In genomic region chr2:35965883-35966513, GRCm38 (mm10) we compare ENCODE assay signal across 26 mouse cellular contexts. TPM values are rescaled to one million over a fixed set of nuclear protein-coding genes. Genes with fewer than 3 reads are reported as not detected.
A peak's percentile ranks its signal among the peaks of the same experiment; 100 is the strongest.
DNase-seq lines count a peak whose midpoint lies in the region; ATAC-seq and TF ChIP-seq lines count a peak whose summit lies in the region.
"Had no signal": no experiment of that assay in that cellular context is flagged by ENCODE, and none has a peak within 500 bp of the region (broad histone marks: within the 10 kb centered on the region; RNA-seq: fewer than 3 reads in every experiment).

No protein-coding gene starts in this region.

- no peaks in the 10 kb centered on the region for H3K9me3 ChIP-seq in embryonic facial prominence, embryonic 14.5 days (ENCODE audit: control insufficient read depth, low read length)
- H3K9me3 ChIP-seq in embryonic facial prominence, embryonic 10.5 days = no peaks in the 10 kb centered on the region
- H3K9me3 ChIP-seq in limb, embryonic 13.5 days = no peaks in the 10 kb centered on the region
- no peaks in the 10 kb centered on the region for H3K9me3 ChIP-seq in limb, embryonic 10.5 days (replicated peaks)
- no peaks in the 10 kb centered on the region for H3K9me3 ChIP-seq in G1E (replicated peaks)
- H3K9me3 ChIP-seq: embryonic facial prominence, embryonic 12.5 days; embryonic facial prominence, embryonic 15.5 days; forebrain, embryonic 10.5 days; forebrain, embryonic 12.5 days had no signal

- no peak for ATAC-seq in embryonic facial prominence, embryonic 14.5 days (ENCODE audit: low read depth)
- peak; percentile 63 for ATAC-seq in limb, embryonic 13.5 days (ENCODE audit: low FRiP score, low read depth)
- ATAC-seq in G1E (ENCODE audit: extremely low read depth, insufficient number of reproducible peaks, low FRiP score, poor library complexity, severe bottlenecking) = peak; percentile 70
- ATAC-seq: CD4-positive, CD25-positive, alpha-beta regulatory T cell, adult 4 months; forebrain, embryonic 14.5 days; forebrain, embryonic 16.5 days had no signal

- no peaks in the 10 kb centered on the region for H3K27me3 ChIP-seq in embryonic facial prominence, embryonic 14.5 days (replicated peaks; ENCODE audit: control insufficient read depth, insufficient read depth, low read length)
- 0 out of 2 replicates have a peak, but pooled peaks cover 5% of the 10 kb centered on the region for H3K27me3 ChIP-seq in embryonic facial prominence, embryonic 10.5 days (replicated peaks; ENCODE audit: low read depth, poor library complexity, severe bottlenecking)
- H3K27me3 ChIP-seq in limb, embryonic 13.5 days = no peaks in the 10 kb centered on the region; the same call in 1 of the 2 replicates
- no peaks in the 10 kb centered on the region for H3K27me3 ChIP-seq in limb, embryonic 10.5 days (ENCODE audit: low read depth, poor library complexity, severe bottlenecking)
- peaks cover 4% of the 10 kb centered on the region for H3K27me3 ChIP-seq in G1E (ENCODE audit: insufficient read depth, low read length)
- no peaks in the 10 kb centered on the region for H3K27me3 ChIP-seq in kidney, adult 2 months (replicated peaks; ENCODE audit: control insufficient read depth, insufficient read depth, low read length)
- H3K27me3 ChIP-seq: CH12.LX; embryonic facial prominence, embryonic 12.5 days; embryonic facial prominence, embryonic 15.5 days; forebrain, embryonic 12.5 days had no signal

- no peaks in the 10 kb centered on the region for H3K4me1 ChIP-seq in embryonic facial prominence, embryonic 14.5 days (ENCODE audit: control insufficient read depth, insufficient read depth, low read length)
- peaks cover 8% of the 10 kb centered on the region for H3K4me1 ChIP-seq in embryonic facial prominence, embryonic 10.5 days
- peaks cover 10% of the 10 kb centered on the region for H3K4me1 ChIP-seq in limb, embryonic 13.5 days
- peaks cover 10% of the 10 kb centered on the region; the same call in 1 of the 2 replicates for H3K4me1 ChIP-seq in limb, embryonic 10.5 days
- peaks cover 35% of the 10 kb centered on the region for H3K4me1 ChIP-seq in G1E (ENCODE audit: insufficient read depth, low read depth, low read length)
- no peaks in the 10 kb centered on the region for H3K4me1 ChIP-seq in kidney, adult 2 months (ENCODE audit: control insufficient read depth, insufficient read depth, low read length)
- H3K4me1 ChIP-seq: embryonic facial prominence, embryonic 12.5 days had no signal

- no peak overlapping the region for H3K4me3 ChIP-seq in embryonic facial prominence, embryonic 14.5 days (ENCODE audit: low read depth, low read length)
- H3K4me3 ChIP-seq in embryonic facial prominence, embryonic 10.5 days = no peak overlapping the region
- no peak overlapping the region for H3K4me3 ChIP-seq in limb, embryonic 13.5 days
- H3K4me3 ChIP-seq in limb, embryonic 10.5 days = no peak overlapping the region
- H3K4me3 ChIP-seq in G1E (ENCODE audit: low read depth, low read length) = no peak overlapping the region; the same call in 1 of the 2 replicates
- H3K4me3 ChIP-seq in kidney, adult 2 months (ENCODE audit: insufficient read depth, low read depth, low read length) = no peak overlapping the region
- H3K4me3 ChIP-seq: embryonic facial prominence, embryonic 12.5 days; embryonic facial prominence, embryonic 15.5 days; erythroblast, embryonic 14.5 days; forebrain, embryonic 10.5 days; forebrain, embryonic 12.5 days had no signal

- H3K9ac ChIP-seq in embryonic facial prominence, embryonic 14.5 days (ENCODE audit: low read depth, low read length) = no peak overlapping the region
- H3K9ac ChIP-seq in limb, embryonic 13.5 days = no peak overlapping the region
- H3K9ac ChIP-seq: embryonic facial prominence, embryonic 12.5 days; embryonic facial prominence, embryonic 15.5 days; forebrain, embryonic 12.5 days had no signal

- no peak overlapping the region for H3K4me2 ChIP-seq in embryonic facial prominence, embryonic 14.5 days (ENCODE audit: low read depth, low read length)
- no peak overlapping the region; the same call in 1 of the 2 replicates for H3K4me2 ChIP-seq in limb, embryonic 13.5 days (replicated peaks)
- H3K4me2 ChIP-seq: embryonic facial prominence, embryonic 12.5 days; embryonic facial prominence, embryonic 15.5 days; forebrain, embryonic 12.5 days had no signal

- no peak for TF ChIP-seq POLR2A in kidney, adult 2 months (IDR thresholded peaks at IDR 0.05; ENCODE audit: low read depth, low read length)

- H3K27ac ChIP-seq in embryonic facial prominence, embryonic 14.5 days (replicated peaks; ENCODE audit: low read depth, low read length) = no peak overlapping the region
- no peak overlapping the region for H3K27ac ChIP-seq in embryonic facial prominence, embryonic 10.5 days (replicated peaks)
- peak overlapping the region; percentile 58; the same call in 1 of the 2 replicates for H3K27ac ChIP-seq in limb, embryonic 13.5 days
- H3K27ac ChIP-seq in limb, embryonic 10.5 days = no peak overlapping the region
- no peak overlapping the region for H3K27ac ChIP-seq in kidney, adult 2 months (ENCODE audit: insufficient read depth, low read depth, low read length)
- H3K27ac ChIP-seq: embryonic facial prominence, embryonic 12.5 days; embryonic facial prominence, embryonic 15.5 days; forebrain, embryonic 10.5 days; forebrain, embryonic 12.5 days had no signal

- no peak for TF ChIP-seq CTCF in G1E (IDR thresholded peaks at IDR 0.05; ENCODE audit: low read depth, low read length)
- TF ChIP-seq CTCF in kidney, adult 2 months (conservative IDR thresholded peaks at IDR 0.05; ENCODE audit: insufficient read depth, insufficient read length, low read depth, low read length) = no peak

- H3K36me3 ChIP-seq in embryonic facial prominence, embryonic 14.5 days (ENCODE audit: control insufficient read depth, insufficient read depth, low read length) = no peaks in the 10 kb centered on the region
- H3K36me3 ChIP-seq in embryonic facial prominence, embryonic 10.5 days (replicated peaks) = no peaks in the 10 kb centered on the region
- no peaks in the 10 kb centered on the region for H3K36me3 ChIP-seq in limb, embryonic 13.5 days
- no peaks in the 10 kb centered on the region for H3K36me3 ChIP-seq in limb, embryonic 10.5 days
- H3K36me3 ChIP-seq in G1E (replicated peaks) = no peaks in the 10 kb centered on the region
- no peaks in the 10 kb centered on the region for H3K36me3 ChIP-seq in kidney, adult 2 months (ENCODE audit: control insufficient read depth, insufficient read depth, low read length)
- H3K36me3 ChIP-seq: embryonic facial prominence, embryonic 12.5 days; embryonic facial prominence, embryonic 15.5 days; forebrain, embryonic 10.5 days; forebrain, embryonic 12.5 days had no signal

- 68% methylated on average over 10 of the region's 10 CpGs for WGBS in embryonic facial prominence, embryonic 14.5 days
- WGBS in embryonic facial prominence, embryonic 10.5 days = 84% methylated on average over 10 of the region's 10 CpGs
- WGBS in limb, embryonic 13.5 days = 42% methylated on average over 10 of the region's 10 CpGs
- WGBS in limb, embryonic 10.5 days = 75% methylated on average over 10 of the region's 10 CpGs
- 69% methylated on average over 10 of the region's 10 CpGs for WGBS in kidney, adult 2 months

- DNase-seq in embryonic facial prominence, embryonic 14.5 days (ENCODE audit: low spot score) = peak; percentile 30
- no peak for DNase-seq in embryonic facial prominence, embryonic 10.5 days (ENCODE audit: low spot score)
- no peak for DNase-seq in limb, embryonic 10.5 days (ENCODE audit: low spot score)
- DNase-seq in G1E (ENCODE audit: low spot score) = no peak
- no peak for DNase-seq in kidney, adult 2 months
- DNase-seq: adrenal gland, adult 2 months; adrenal gland, postnatal 10 days; adrenal gland, postnatal 25 days; B cell, adult 2 months; cerebellum, adult 11 months; cerebellum, adult 18-20 months; cerebellum, adult 8-10 months; cerebellum, adult 9-11 months; cerebellum, postnatal 14 days; cerebellum, postnatal 36 days; embryo, embryonic 11 days had no signal

RNA-seq across cellular contexts. Expression of gene Ttll11, which starts 13.7 kb away (rescaled TPM):
- polyA plus RNA-seq in embryonic facial prominence, embryonic 14.5 days (2014; fragmentation: Nextera tagmentation; extraction: Ambion mirVana) = 1.8 and 2.0 TPM in 2 replicates
- 0.55 and 0.85 TPM in 2 replicates for polyA plus RNA-seq in embryonic facial prominence, embryonic 10.5 days (2016; fragmentation: Nextera tagmentation; extraction: Ambion mirVana)
- 0.85 and 1.0 TPM in 2 replicates for polyA plus RNA-seq in limb, embryonic 13.5 days (2015; fragmentation: Nextera tagmentation; extraction: Ambion mirVana)
- polyA plus RNA-seq in limb, embryonic 10.5 days (2016; fragmentation: Nextera tagmentation; extraction: Ambion mirVana) = 0.65 TPM in 2 replicates
- total RNA-seq in G1E (2014; fragmentation: Nextera tagmentation) = not detected in 2 replicates
- total RNA-seq in G1E (2017) = 0.33 and 0.46 TPM in 2 replicates
- polyA plus RNA-seq in G1E (2012) = 0.87 and 1.1 TPM in 2 replicates
- polyA plus RNA-seq in kidney, adult 2 months (2012; rRNA removed) = 0.41 and 0.84 TPM in 2 replicates
- polyA plus RNA-seq: CD4-positive, CD25-positive, alpha-beta regulatory T cell, adult 4 months had no signal
